Mouse (Mus musculus) embryonic facial prominence, embryonic 13.5 days (tissue): Measurements from ENCODE around the gene Txndc8. TPM values are rescaled to one million over a fixed set of nuclear protein-coding genes. Genes with fewer than 3 reads are reported as not detected.

Source experiments
- ATAC-seq: fragments of 200-750 bp; cut with Nextera tagmentation; 2 replicates; pipeline ENCODE4 v1.8.0; 2017; ENCODE audit warnings: low read depth; ENCODE audit not compliant: insufficient number of reproducible peaks, insufficient read depth, low FRiP score, low TSS enrichment
- H3K27ac ChIP-seq: fragments of 300-500 bp; sonication (generic); 2 replicates; pipeline ENCODE4 v1.5.1; 2015; ENCODE audit warnings: moderate library complexity, mild to moderate bottlenecking, inconsistent platforms
- H3K27me3 ChIP-seq: fragments of 300-500 bp; sonication (generic); 2 replicates; pipeline ENCODE4 v1.6.1; 2015; ENCODE audit warnings: mild to moderate bottlenecking, inconsistent platforms
- H3K36me3 ChIP-seq: fragments of 300-500 bp; sonication (generic); 2 replicates; pipeline ENCODE4 v1.6.1; 2015; ENCODE audit warnings: mild to moderate bottlenecking, inconsistent platforms
- H3K4me1 ChIP-seq: fragments of 300-500 bp; sonication (generic); 2 replicates; pipeline ENCODE4 v1.6.1; 2015; ENCODE audit warnings: inconsistent platforms
- H3K4me2 ChIP-seq: fragments of 300-500 bp; sonication (generic); 2 replicates; pipeline ENCODE4 v1.6.1; 2015; ENCODE audit warnings: moderate library complexity, mild to moderate bottlenecking, inconsistent platforms
- H3K4me3 ChIP-seq: fragments of 300-500 bp; sonication (generic); 2 replicates; pipeline ENCODE4 v1.5.1; 2015; ENCODE audit warnings: mild to moderate bottlenecking, inconsistent platforms
- H3K9ac ChIP-seq: fragments of 300-500 bp; sonication (generic); 2 replicates; pipeline ENCODE4 v1.6.1; 2015; ENCODE audit warnings: mild to moderate bottlenecking, inconsistent platforms
- H3K9me3 ChIP-seq: fragments of 300-500 bp; sonication (generic); 2 replicates; pipeline ENCODE4 v1.6.1; 2016; ENCODE audit warnings: inconsistent platforms
- WGBS: fragments of 180-500 bp; shearing (Covaris S2); methylation state at CpG from one replicate; pipeline ENCODE4 v1.1.7; 2015; ENCODE audit warnings: mixed read lengths; 5-methylcytosine and 5-hydroxymethylcytosine counted together
- polyA plus RNA-seq: library from polyadenylated mRNA; unstranded; fragments of >200 nt; fragmentation: Nextera tagmentation; extraction: Ambion mirVana; gene quantifications from 2 replicates; pipeline ENCODE4 v1.2.1, GENCODE M21; 2015

The Txndc8 gene
- polyA plus RNA-seq, 1 experiment from 2014 or later, result not detected

DNA sequence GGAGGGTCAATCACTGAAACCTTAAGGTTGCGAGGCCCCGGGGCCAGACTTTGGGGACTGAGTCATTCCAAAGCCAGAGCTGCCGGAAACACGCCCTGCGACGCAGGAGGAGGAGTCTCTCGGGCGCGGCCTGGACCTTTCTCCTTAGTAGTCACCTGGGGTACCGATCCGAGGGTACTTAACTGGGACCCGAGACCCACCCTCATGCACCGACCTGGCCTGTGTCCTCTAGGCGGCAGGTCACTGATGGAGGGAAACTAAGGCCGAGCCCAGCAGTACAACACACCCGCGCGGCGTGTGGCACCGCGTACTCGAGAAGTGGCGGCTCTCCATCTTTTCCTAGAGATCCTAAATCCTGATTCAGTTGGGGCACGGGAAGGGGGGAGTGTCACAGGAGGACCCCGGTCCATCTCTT lies 53.4 kb downstream of the Txndc8 start:
- WGBS, result under 1% methylated on average over 25 of the region's 25 CpGs
- peaks cover 18% of the 10 kb centered on the region for H3K36me3 ChIP-seq
- ATAC-seq, result no peak
- H3K4me2 ChIP-seq, result peak overlapping the region; percentile 73
- H3K9ac ChIP-seq, result peak overlapping the region; percentile 88
- peaks cover 33% of the 10 kb centered on the region for H3K4me1 ChIP-seq
- peaks cover 4% of the 10 kb centered on the region; the same call in 1 of the 2 replicates for H3K27me3 ChIP-seq
- no peaks in the 10 kb centered on the region for H3K9me3 ChIP-seq
- peak overlapping the region; percentile 83 for H3K4me3 ChIP-seq
- peak overlapping the region; percentile 93 for H3K27ac ChIP-seq

DNA sequence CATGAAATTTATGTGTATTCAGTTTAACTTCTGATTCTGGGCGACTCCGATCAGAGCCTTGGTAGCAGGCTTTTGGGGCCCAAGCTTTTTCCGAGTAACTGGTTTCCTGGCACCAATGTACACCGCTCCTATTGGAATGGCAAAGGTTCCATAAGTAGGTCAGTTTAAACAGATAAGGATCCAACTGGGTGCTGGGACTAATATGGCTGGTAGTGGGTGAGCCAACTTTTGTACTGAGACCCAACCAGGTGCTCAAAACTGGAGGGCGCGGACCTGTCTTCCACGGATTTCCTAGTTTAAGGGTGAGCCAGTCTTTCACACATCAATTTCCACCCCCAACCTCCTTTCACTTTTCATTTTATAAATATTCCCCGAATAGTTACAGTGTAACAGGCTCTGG lies 53.9 kb downstream of the Txndc8 start:
- H3K4me3 ChIP-seq, result peak overlapping the region; percentile 83
- H3K36me3 ChIP-seq, result peaks cover 24% of the 10 kb centered on the region
- peaks cover 4% of the 10 kb centered on the region; the same call in 1 of the 2 replicates for H3K27me3 ChIP-seq
- H3K9ac ChIP-seq, result peak overlapping the region; percentile 88
- H3K27ac ChIP-seq, result peak overlapping the region; percentile 93; the same call in 1 of the 2 replicates
- no peaks in the 10 kb centered on the region for H3K9me3 ChIP-seq
- peak overlapping the region; percentile 73 for H3K4me2 ChIP-seq
- no peak for ATAC-seq
- H3K4me1 ChIP-seq, result peaks cover 36% of the 10 kb centered on the region
- 77% methylated on average over 8 of the region's 8 CpGs for WGBS

- H3K4me3 ChIP-seq, result peak overlapping the region; percentile 83
- H3K4me2 ChIP-seq, result peak overlapping the region; percentile 73
- no peaks in the 10 kb centered on the region for H3K9me3 ChIP-seq
- WGBS, result 75% methylated on average over 6 of the region's 6 CpGs
- H3K27ac ChIP-seq, result no peak overlapping the region
- H3K27me3 ChIP-seq, result peaks cover 4% of the 10 kb centered on the region; the same call in 1 of the 2 replicates
- no peak for ATAC-seq
- H3K36me3 ChIP-seq, result peaks cover 28% of the 10 kb centered on the region
- H3K4me1 ChIP-seq, result peaks cover 36% of the 10 kb centered on the region
- H3K9ac ChIP-seq, result no peak overlapping the region
Measured at GRCm38 (mm10) chr4:57954580-57954979, 54.3 kb downstream of the Txndc8 start.

DNA sequence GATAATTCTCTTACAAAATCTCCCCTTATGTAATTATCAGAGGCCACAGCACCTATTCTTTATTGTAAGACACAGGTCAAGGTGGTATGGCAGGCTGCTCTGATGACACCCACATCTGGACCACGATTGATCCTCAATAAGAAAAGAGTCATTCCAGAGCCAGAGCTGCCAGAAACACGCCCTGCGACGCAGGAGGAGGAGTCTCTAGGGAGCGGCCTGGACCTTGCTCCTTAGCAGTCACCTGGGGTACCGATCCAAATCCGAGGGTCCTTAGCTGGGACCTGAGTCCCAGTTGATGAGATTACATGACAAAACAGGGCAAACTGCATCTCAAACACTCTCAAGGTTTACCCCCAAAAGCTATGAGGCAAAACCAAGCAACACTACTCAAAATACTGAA lies 55.1 kb downstream of the Txndc8 start:
- Histone ChIP-seq H3K9ac (no peak overlapping the region), H3K9me3 (no peaks in the 10 kb centered on the region), H3K27ac (no peak overlapping the region), H3K27me3 (peaks cover 4% of the 10 kb centered on the region; the same call in 1 of the 2 replicates), H3K4me3 (no peak overlapping the region), H3K4me1 (peaks cover 36% of the 10 kb centered on the region), H3K4me2 (0 out of 2 replicates have a peak overlapping the region, but pooled peaks have one; percentile 18), H3K36me3 (peaks cover 35% of the 10 kb centered on the region)
- no peak for ATAC-seq
- WGBS, result 90% methylated on average over 7 of the region's 7 CpGs

GRCm38 (mm10) chr4:57952891-57953290 lies 56.0 kb downstream of the Txndc8 start:
- ATAC-seq, result no peak
- Histone ChIP-seq H3K9me3 (no peaks in the 10 kb centered on the region), H3K9ac (no peak overlapping the region), H3K27me3 (peaks cover 4% of the 10 kb centered on the region; the same call in 1 of the 2 replicates), H3K4me3 (no peak overlapping the region), H3K36me3 (peaks cover 43% of the 10 kb centered on the region), H3K4me1 (peaks cover 38% of the 10 kb centered on the region), H3K27ac (no peak overlapping the region), H3K4me2 (no peak overlapping the region)
- 80% methylated on average over 1 of the region's 1 CpGs for WGBS

GRCm38 (mm10) chr4:57952416-57952815 lies 56.5 kb downstream of the Txndc8 start:
- no peaks in the 10 kb centered on the region for H3K9me3 ChIP-seq
- no peak overlapping the region for H3K27ac ChIP-seq
- no peak overlapping the region for H3K4me3 ChIP-seq
- peaks cover 48% of the 10 kb centered on the region for H3K36me3 ChIP-seq
- H3K4me1 ChIP-seq, result peaks cover 39% of the 10 kb centered on the region
- 90% methylated on average over 3 of the region's 3 CpGs for WGBS
- no peak overlapping the region for H3K9ac ChIP-seq
- peaks cover under 1% of the 10 kb centered on the region; the same call in 1 of the 2 replicates for H3K27me3 ChIP-seq
- no peak overlapping the region for H3K4me2 ChIP-seq
- ATAC-seq, result no peak

DNA sequence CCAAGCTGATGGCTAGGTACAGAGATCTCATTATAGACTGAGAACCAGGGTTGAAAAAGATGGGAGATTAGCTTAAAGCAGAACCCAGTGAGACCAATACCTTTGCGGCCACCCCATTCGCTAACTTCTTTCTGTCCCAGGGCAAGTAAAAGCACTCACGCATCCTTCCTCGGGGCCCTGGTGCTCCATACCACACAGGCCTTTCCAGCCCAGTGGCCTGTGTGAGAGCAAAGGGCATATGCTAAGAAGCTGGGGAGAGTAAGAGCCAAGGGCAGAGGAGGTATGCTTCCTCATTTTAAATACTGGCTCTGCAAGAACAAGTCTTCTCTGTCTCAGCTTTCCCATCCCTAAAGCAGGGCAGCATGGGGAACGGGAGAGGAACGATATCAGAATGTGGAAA lies 59.1 kb downstream of the Txndc8 start:
- Histone ChIP-seq H3K9ac (no peak overlapping the region), H3K36me3 (peaks cover 70% of the 10 kb centered on the region), H3K4me3 (no peak overlapping the region), H3K27me3 (no peaks in the 10 kb centered on the region), H3K9me3 (no peaks in the 10 kb centered on the region), H3K27ac (no peak overlapping the region), H3K4me2 (no peak overlapping the region), H3K4me1 (peaks cover 25% of the 10 kb centered on the region)
- 88% methylated on average over 6 of the region's 6 CpGs for WGBS
- no peak for ATAC-seq

GRCm38 (mm10) chr4:57947476-57947875 lies 61.4 kb downstream of the Txndc8 start:
- Histone ChIP-seq H3K4me3 (no peak overlapping the region), H3K4me1 (0 out of 2 replicates have a peak, but pooled peaks cover 10% of the 10 kb centered on the region), H3K27me3 (no peaks in the 10 kb centered on the region), H3K27ac (no peak overlapping the region), H3K9me3 (no peaks in the 10 kb centered on the region), H3K9ac (0 out of 2 replicates have a peak overlapping the region, but pooled peaks have one; percentile 21), H3K4me2 (no peak overlapping the region), H3K36me3 (peaks cover 91% of the 10 kb centered on the region)
- WGBS, result 94% methylated on average over 4 of the region's 4 CpGs
- ATAC-seq, result no peak

- Histone ChIP-seq H3K4me2 (no peak overlapping the region), H3K36me3 (peaks cover 93% of the 10 kb centered on the region), H3K27ac (no peak overlapping the region), H3K27me3 (no peaks in the 10 kb centered on the region), H3K9ac (no peak overlapping the region), H3K9me3 (no peaks in the 10 kb centered on the region), H3K4me3 (no peak overlapping the region), H3K4me1 (0 out of 2 replicates have a peak, but pooled peaks cover 10% of the 10 kb centered on the region)
- WGBS, result 88% methylated on average over 10 of the region's 10 CpGs
- ATAC-seq, result no peak
Measured at GRCm38 (mm10) chr4:57947036-57947435, 61.9 kb downstream of the Txndc8 start.

DNA sequence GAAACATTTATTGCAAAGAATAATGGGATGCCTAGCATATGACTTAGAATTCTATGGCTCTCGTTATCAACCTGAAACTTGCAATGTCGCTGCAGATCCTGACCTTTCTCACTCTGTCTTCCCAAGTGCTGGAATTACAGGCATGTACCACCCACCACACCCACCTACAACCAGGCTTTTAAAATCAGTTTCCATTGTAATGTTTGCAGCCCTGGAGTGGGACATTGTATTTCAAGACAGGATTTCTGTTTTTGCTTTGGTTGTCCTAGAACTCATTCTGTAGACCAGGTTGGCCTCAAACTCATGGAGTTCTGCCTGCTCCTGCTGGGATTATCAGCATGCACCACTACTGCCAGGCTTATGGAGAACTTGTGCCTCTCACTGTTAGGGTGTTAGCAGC lies 66.0 kb downstream of the Txndc8 start:
- Histone ChIP-seq H3K4me1 (0 out of 2 replicates have a peak, but pooled peaks cover 5% of the 10 kb centered on the region), H3K9me3 (no peaks in the 10 kb centered on the region), H3K4me3 (no peak overlapping the region), H3K9ac (no peak overlapping the region), H3K27me3 (no peaks in the 10 kb centered on the region), H3K36me3 (peaks cover 56% of the 10 kb centered on the region), H3K27ac (no peak overlapping the region), H3K4me2 (no peak overlapping the region)
- no peak for ATAC-seq
- 85% methylated on average over 2 of the region's 2 CpGs for WGBS

DNA sequence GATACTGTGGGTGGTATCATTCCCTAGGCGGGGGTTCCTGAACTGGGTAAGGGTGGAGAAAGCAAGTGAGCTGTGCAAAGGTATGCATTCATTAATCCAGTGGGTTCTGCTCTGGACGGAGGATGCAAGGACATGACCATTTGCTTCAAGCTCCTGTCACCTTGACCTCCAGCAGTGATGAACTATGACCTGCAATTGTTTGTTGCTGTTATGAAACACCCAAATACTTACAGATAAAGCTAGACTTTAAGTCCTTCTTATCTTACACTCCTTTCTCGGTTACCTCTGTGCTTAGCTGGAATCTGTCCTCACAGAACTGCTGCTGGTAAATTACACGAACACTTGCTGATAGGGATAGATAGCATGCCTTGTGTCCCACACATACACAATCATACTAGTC lies 68.3 kb downstream of the Txndc8 start:
- no peak overlapping the region for H3K9ac ChIP-seq
- 82% methylated on average over 4 of the region's 4 CpGs for WGBS
- ATAC-seq, result no peak

DNA sequence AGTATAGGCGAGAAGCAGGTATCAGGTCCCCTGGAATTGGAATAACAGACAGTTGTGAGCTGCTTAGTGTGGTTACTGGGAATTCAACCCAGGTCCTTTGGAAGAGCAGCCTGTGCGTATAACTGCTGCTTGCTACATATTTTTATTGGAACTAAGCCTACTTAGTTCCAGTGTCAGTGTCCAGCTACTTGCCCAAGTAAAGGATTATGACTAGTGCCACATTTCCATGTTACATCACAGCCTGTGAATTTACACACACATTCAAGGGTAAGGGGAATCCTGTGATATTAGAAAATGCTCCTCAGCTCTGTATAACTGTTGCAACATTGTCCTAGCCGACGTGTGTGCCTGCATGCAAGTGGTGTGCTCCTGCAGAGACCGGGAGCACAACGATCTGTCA lies 71.6 kb downstream of the Txndc8 start:
- WGBS, result 85% methylated on average over 6 of the region's 6 CpGs
- peaks cover 6% of the 10 kb centered on the region; the same call in 1 of the 2 replicates for H3K9me3 ChIP-seq
- no peak overlapping the region for H3K27ac ChIP-seq
- H3K4me2 ChIP-seq, result no peak overlapping the region
- peaks cover 5% of the 10 kb centered on the region; the same call in 1 of the 2 replicates for H3K36me3 ChIP-seq
- H3K4me3 ChIP-seq, result no peak overlapping the region
- H3K4me1 ChIP-seq, result no peaks in the 10 kb centered on the region
- no peak for ATAC-seq
- no peaks in the 10 kb centered on the region for H3K27me3 ChIP-seq
- H3K9ac ChIP-seq, result no peak overlapping the region

More for the DNA sequence above, 68.3 kb downstream of the Txndc8 start:
- H3K9me3 ChIP-seq, result no peaks in the 10 kb centered on the region
- H3K4me3 ChIP-seq, result no peak overlapping the region
- H3K27ac ChIP-seq, result no peak overlapping the region
- no peaks in the 10 kb centered on the region for H3K27me3 ChIP-seq
- no peak overlapping the region for H3K4me2 ChIP-seq
- H3K4me1 ChIP-seq, result no peaks in the 10 kb centered on the region
- peaks cover 36% of the 10 kb centered on the region for H3K36me3 ChIP-seq
